Mouse (Mus musculus): ENCODE measurements around the gene Tut1. TPM values are rescaled to one million over a fixed set of nuclear protein-coding genes. Genes with fewer than 3 reads are reported as not detected.

The Tut1 gene
- polyA plus RNA-seq, 2 experiments = 27.6 to 28.6 TPM

DNA sequence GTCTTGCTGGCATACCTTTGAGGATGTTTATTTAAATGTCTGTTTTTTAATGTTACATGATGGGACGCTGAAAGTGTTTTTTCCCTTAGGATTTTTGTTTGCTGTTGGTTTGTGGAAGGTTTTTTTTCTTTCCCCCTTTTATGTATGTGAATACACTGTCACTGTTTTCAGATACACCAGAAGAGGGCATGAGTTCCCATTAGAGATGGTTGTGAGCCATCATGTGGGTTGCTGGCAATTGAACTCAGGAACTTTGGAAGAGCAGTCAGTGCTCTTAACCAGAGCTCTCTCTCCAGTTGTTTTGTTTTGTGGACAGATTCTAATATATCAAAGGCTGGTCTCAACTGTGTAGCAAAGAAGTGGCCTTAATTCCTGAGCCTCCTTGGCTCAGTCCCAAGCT is 21.0 kb downstream of the Tut1 start:
- no peak overlapping the region for H3K27ac ChIP-seq (replicated peaks; ENCODE audit: low read depth, low read length)
- no peaks in the 10 kb centered on the region for H3K4me1 ChIP-seq (ENCODE audit: control insufficient read depth, insufficient read depth, low read length)
- 89% methylated on average over 1 of the region's 1 CpGs for WGBS
- no peak for TF ChIP-seq POLR2A (IDR thresholded peaks at IDR 0.05; ENCODE audit: borderline replicate concordance, extremely low read depth, insufficient read depth, insufficient read length)
- DNase-seq (ENCODE audit: low spot score) (no peak), ATAC-seq (ENCODE audit: low FRiP score, low read depth) (no peak)
- H3K36me3 ChIP-seq (ENCODE audit: control insufficient read depth, insufficient read depth, low read length) = peaks cover 99% of the 10 kb centered on the region
- no peak overlapping the region for H3K4me2 ChIP-seq (replicated peaks; ENCODE audit: low read depth, low read length, severe bottlenecking)
- H3K9ac ChIP-seq (ENCODE audit: low read depth, low read length, severe bottlenecking) = no peak overlapping the region
- H3K4me3 ChIP-seq (replicated peaks; ENCODE audit: low read length) = no peak overlapping the region
- no peaks in the 10 kb centered on the region for H3K9me3 ChIP-seq (ENCODE audit: control insufficient read depth, low read length)
- H3K27me3 ChIP-seq (ENCODE audit: control insufficient read depth, insufficient read depth, low read length) = no peaks in the 10 kb centered on the region

DNA sequence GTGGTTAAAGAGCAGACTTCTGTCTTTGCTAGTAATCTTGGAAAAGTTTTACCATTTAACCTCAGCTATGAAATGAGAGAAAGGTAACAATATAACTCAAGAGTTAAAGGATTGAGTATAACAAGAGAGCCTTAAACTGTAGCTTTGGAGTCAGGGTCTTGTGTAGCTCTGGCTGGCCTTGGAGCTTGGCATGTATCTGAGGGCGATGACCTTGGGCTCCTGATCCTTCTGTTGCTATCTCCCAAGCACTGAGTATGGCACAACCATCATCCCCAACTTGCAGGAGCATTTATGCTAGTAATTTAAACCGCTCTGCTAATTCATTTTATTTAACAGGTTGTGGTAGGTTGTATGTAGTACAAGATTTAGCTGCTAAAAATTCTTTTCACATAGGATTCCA is 21.8 kb downstream of the Tut1 start:
- peaks cover 98% of the 10 kb centered on the region for H3K36me3 ChIP-seq (ENCODE audit: control insufficient read depth, insufficient read depth, low read length)
- WGBS = 95% methylated on average over 2 of the region's 2 CpGs
- H3K9me3 ChIP-seq (ENCODE audit: control insufficient read depth, low read length) = no peaks in the 10 kb centered on the region
- H3K9ac ChIP-seq (ENCODE audit: low read depth, low read length, severe bottlenecking) = no peak overlapping the region
- no peak for DNase-seq (ENCODE audit: low spot score)
- H3K27me3 ChIP-seq (ENCODE audit: control insufficient read depth, insufficient read depth, low read length) = no peaks in the 10 kb centered on the region
- H3K4me3 ChIP-seq (replicated peaks; ENCODE audit: low read length) = no peak overlapping the region
- H3K4me1 ChIP-seq (ENCODE audit: control insufficient read depth, insufficient read depth, low read length) = no peaks in the 10 kb centered on the region
- no peak overlapping the region for H3K27ac ChIP-seq (replicated peaks; ENCODE audit: low read depth, low read length)
- ATAC-seq (ENCODE audit: low FRiP score, low read depth) = no peak
- H3K4me2 ChIP-seq (replicated peaks; ENCODE audit: low read depth, low read length, severe bottlenecking) = no peak overlapping the region
- no peak for TF ChIP-seq POLR2A (IDR thresholded peaks at IDR 0.05; ENCODE audit: borderline replicate concordance, extremely low read depth, insufficient read depth, insufficient read length)

DNA sequence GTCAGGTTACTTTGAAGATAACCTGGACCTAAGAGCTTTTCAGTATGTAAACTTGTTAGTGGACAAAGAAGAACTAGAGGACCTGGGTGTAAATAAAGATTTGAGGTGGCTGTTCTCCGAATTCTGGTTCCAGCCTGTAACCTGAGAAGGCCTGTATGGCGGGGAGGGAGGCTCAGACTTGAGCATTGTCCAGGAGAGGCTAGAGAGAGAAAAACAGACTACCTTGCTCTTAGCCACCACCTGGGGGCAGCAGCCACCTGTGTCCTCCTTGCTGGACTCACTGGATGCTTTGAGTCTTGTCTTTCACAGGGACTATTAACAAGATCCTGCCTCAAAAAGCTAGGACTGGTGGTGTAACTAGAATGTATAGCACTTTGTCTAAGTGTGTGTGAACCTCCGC is 22.9 kb downstream of the Tut1 start:
- H3K4me2 ChIP-seq (replicated peaks; ENCODE audit: low read depth, low read length, severe bottlenecking) = no peak overlapping the region
- no peak overlapping the region for H3K4me3 ChIP-seq (replicated peaks; ENCODE audit: low read length)
- 30% methylated on average over 3 of the region's 3 CpGs for WGBS
- H3K36me3 ChIP-seq (ENCODE audit: control insufficient read depth, insufficient read depth, low read length) = peaks cover 95% of the 10 kb centered on the region
- peak; percentile 81 for ATAC-seq (ENCODE audit: low FRiP score, low read depth)
- no peaks in the 10 kb centered on the region for H3K9me3 ChIP-seq (ENCODE audit: control insufficient read depth, low read length)
- H3K27ac ChIP-seq (replicated peaks; ENCODE audit: low read depth, low read length) = no peak overlapping the region
- H3K27me3 ChIP-seq (ENCODE audit: control insufficient read depth, insufficient read depth, low read length) = no peaks in the 10 kb centered on the region
- H3K4me1 ChIP-seq (ENCODE audit: control insufficient read depth, insufficient read depth, low read length) = no peaks in the 10 kb centered on the region
- peak; percentile 73 for DNase-seq (ENCODE audit: low spot score)
- H3K9ac ChIP-seq (ENCODE audit: low read depth, low read length, severe bottlenecking) = no peak overlapping the region
- no peak for TF ChIP-seq POLR2A (IDR thresholded peaks at IDR 0.05; ENCODE audit: borderline replicate concordance, extremely low read depth, insufficient read depth, insufficient read length)

DNA sequence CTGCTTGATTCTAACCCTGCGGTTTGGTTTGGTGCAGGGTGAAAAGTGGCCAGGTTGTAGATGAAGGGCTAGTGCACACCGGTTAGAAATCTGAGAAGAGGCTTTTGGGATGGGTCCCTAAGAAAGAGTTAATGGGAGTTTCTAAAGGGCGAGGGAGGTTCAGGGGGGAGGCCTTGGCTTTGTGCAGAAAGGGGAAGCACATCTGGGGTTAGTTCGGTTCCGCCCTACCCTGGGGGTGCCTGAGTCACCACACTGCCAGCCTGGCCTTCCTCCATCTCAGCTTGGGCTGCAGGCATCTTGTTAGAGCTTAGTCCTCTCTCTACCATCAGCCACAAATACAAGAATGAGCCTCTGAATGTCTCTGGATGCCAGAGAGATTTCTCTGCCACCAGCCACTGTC is 27.1 kb downstream of the Tut1 start:
- Histone ChIP-seq H3K4me2 (replicated peaks; ENCODE audit: low read depth, low read length, severe bottlenecking) (no peak overlapping the region), H3K27ac (replicated peaks; ENCODE audit: low read depth, low read length) (0 out of 2 replicates have a peak overlapping the region, but pooled peaks have one; percentile 29), H3K9ac (ENCODE audit: low read depth, low read length, severe bottlenecking) (no peak overlapping the region), H3K9me3 (ENCODE audit: control insufficient read depth, low read length) (no peaks in the 10 kb centered on the region), H3K4me1 (ENCODE audit: control insufficient read depth, insufficient read depth, low read length) (peaks cover 21% of the 10 kb centered on the region), H3K36me3 (ENCODE audit: control insufficient read depth, insufficient read depth, low read length) (peaks cover 56% of the 10 kb centered on the region), H3K4me3 (replicated peaks; ENCODE audit: low read length) (no peak overlapping the region), H3K27me3 (ENCODE audit: control insufficient read depth, insufficient read depth, low read length) (no peaks in the 10 kb centered on the region)
- no peak for TF ChIP-seq POLR2A (IDR thresholded peaks at IDR 0.05; ENCODE audit: borderline replicate concordance, extremely low read depth, insufficient read depth, insufficient read length)
- no peak for ATAC-seq (ENCODE audit: low FRiP score, low read depth)
- DNase-seq (ENCODE audit: low spot score) = no peak
- whole genome bisulfite sequencing = 38% methylated on average over 5 of the region's 5 CpGs

DNA sequence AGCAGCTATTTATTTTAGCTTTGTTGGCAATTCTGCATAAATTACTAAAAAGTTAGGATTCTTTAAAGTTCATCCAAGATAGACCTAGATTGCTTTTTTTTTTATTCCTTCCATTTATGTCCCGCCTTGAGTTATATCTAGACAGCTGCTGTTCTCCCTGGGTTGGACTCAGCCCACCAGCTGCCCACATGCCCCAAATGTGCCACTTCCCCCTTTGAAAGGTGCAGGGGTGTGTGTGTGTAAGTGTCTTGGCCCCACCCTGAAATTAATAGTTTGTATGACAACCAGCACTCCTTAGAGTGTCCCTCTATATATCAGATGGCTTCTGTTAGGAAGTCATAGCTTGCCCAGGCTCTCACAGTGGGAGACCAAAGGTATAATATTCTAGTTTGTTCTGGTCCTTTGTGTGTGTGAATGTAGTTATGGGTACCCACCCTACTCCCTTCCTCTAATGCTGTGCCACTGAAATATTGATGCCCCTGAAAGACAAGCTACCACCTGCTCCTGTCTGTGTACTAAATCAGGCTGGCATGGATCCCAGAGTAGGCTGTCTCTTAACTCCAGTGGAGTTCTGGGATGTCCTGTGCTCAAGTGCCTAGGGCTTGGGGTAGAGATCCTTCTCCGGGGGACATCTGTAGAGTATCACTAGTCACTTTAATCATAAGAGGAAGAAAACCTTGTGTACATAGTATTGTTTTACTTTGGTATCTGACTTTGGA is 28.0 kb downstream of the Tut1 start:
- ATAC-seq (ENCODE audit: low FRiP score, low read depth) = peak; percentile 14; the same call in 1 of the 2 replicates
- WGBS = 78% methylated on average over 2 of the region's 2 CpGs
- Histone ChIP-seq H3K9me3 (ENCODE audit: control insufficient read depth, low read length) (no peaks in the 10 kb centered on the region), H3K27ac (replicated peaks; ENCODE audit: low read depth, low read length) (0 out of 2 replicates have a peak overlapping the region, but pooled peaks have one; percentile 29), H3K36me3 (ENCODE audit: control insufficient read depth, insufficient read depth, low read length) (peaks cover 47% of the 10 kb centered on the region), H3K9ac (ENCODE audit: low read depth, low read length, severe bottlenecking) (no peak overlapping the region), H3K4me1 (ENCODE audit: control insufficient read depth, insufficient read depth, low read length) (peaks cover 21% of the 10 kb centered on the region), H3K27me3 (ENCODE audit: control insufficient read depth, insufficient read depth, low read length) (no peaks in the 10 kb centered on the region), H3K4me3 (replicated peaks; ENCODE audit: low read length) (no peak overlapping the region), H3K4me2 (replicated peaks; ENCODE audit: low read depth, low read length, severe bottlenecking) (no peak overlapping the region)
- DNase-seq (ENCODE audit: low spot score) = no peak
- TF ChIP-seq POLR2A (IDR thresholded peaks at IDR 0.05; ENCODE audit: borderline replicate concordance, extremely low read depth, insufficient read depth, insufficient read length) = no peak
